Mouse (Mus musculus): ENCODE measurements around the gene Ndst2.
"Not testable (repeated sequence)": the region's sequence is repeated elsewhere in the genome, so short reads cannot be mapped to it uniquely, and the experiment has no call there.

Ndst2 gene

GRCm38 (mm10) chr14:20738511-20738910 lies 4.1 kb upstream of the Ndst2 start:
- no peak for DNase-seq (ENCODE audit: low spot score)

DNA sequence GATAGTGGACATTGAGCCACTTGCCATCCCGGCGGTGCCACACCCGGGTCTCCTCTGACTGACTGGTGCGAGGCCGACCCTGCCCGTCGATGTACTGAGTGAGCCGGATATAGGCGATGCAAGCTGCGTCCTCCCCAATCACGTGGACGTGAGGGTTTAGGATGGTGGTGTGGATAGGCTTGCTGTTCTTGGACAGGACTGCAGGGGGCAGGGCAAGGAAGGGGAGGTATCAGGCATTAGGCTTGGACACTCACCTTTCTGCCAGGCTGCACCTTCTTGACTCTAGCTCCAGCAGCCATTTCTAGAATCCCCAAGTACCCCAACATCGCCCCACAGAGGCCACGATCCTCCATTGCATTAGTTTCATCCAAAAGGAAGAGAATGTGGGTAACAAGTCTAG lies 2.9 kb upstream of the Ndst2 start:
- DNase-seq (ENCODE audit: low spot score), result no peak

DNA sequence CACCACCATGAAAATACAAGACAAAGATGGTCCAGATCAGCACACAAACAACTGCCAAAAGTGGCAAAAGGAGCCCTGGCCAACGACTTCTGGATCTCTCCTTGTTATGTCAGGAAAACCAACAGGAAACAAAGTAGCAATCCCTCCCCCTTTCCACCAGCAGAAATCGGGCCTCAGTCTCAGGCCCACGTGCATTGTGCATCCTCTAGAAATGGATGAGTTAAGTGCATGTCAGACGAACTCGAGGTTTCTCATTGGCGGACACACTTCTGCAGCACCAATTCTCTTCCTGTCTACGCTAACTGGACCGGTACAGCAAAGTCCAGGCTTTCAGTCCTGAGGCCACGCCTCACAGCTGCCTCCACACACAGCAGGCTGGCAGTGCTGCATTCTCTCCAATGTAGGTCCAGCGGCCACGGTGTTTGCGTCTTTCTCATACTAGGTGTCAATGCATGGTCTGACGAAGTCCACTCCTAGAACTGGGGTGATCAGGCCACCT lies 1.6 kb upstream of the Ndst2 start:
- no peak for DNase-seq (ENCODE audit: low spot score)

DNA sequence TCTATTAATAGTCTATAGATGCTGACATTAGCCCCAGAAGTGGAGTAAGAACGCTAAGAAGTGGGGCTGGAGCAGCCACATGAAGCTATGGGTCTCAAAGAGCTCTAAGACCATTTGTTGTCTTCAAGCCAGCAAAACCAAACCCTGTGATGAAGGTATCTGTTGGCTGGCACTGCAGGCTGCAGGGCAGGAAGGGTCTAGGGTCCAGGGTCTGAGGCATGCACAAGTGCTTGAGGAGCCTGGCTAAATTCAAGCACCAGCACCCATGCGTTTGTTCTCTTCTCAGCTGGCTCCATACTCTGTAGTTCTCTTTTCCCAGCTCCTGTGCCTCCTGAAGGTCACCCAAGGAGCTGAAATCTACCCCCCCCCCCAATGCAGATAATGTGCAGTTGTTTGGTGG lies 690 bp upstream of the Ndst2 start:
- DNase-seq (ENCODE audit: low spot score), result no peak

DNA sequence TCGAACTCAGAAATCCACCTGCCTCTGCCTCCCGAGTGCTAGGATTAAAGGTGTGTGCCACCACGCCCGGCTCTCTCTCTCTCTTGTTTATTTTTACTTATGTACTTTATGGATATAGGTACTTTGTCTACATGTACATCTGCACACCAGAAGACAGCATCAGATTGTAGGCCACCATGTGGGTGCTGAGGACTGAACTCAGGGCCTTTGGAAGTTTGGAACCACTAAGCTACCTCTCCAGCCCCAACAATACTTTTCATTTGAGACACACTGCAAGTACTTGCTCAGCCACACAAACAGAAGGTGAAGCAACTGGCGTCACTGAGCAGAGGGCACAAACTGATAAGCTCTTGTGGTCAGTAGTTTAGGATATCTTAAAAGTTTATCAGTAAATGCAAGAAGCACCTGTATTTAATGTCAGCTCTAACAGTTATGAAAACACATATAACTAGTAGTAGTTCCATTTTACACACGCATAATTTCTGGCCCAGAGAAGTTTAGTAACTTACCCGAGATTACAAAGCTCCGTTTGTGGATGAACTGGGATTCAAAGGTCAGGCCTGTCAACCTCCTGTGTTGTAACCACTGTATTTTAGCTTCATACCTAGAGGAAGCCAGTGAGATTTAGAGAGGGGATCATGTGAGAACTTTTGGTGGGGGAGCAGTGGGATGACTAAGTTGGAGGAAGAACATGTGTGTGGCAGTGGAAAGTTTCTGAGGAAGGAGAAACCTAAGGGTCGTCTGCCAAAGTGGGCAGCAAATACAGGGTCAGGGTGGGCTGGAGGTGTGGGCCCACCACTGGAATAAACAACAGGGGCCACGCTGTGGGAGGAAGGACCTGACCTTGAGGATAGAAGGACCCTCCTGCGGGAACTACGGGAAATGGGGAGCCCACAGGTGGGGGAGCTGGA lies 1.1 kb downstream of the Ndst2 start:
- DNase-seq (ENCODE audit: low spot score), result no peak

DNA sequence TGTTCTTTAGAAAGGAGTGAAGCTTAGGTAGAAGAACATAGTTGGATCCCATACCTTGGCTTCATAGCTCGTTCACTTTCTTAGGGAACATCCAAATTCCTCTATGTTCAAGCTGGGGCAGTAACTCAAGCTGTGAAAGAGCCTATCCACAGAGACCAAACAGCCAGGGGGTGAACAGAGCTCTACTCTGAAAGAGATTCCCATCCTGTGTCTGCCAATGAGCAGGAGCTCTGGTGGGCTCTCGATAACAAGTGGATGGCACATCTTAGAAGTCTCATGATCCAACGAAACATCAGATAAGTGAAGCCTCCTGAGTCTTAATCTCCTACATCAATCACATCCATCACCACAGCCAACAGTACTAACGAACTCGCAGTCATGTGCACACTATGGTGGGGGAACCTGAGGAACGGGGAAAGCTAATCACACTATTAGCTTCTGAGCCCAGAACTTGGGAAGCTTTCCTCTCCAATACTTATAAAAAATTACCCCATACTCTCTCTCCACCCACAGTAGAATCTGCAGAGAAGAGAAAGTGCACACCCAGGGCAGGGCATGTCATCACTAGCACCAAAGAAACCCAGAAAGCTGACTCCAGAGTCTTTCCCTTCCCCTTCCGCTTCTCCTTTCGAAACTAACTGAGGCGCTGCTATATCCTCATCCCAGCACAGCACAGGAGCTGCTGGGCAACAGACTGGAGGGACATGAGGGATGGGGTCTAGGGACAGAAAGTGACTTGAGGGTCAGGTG lies 3.3 kb downstream of the Ndst2 start:
- no peak for DNase-seq (ENCODE audit: low spot score)

- no peak for DNase-seq (ENCODE audit: low spot score)
These were observed 4.5 kb downstream of the Ndst2 start for GRCm38 (mm10) chr14:20729871-20730270.

GRCm38 (mm10) chr14:20725660-20726339 lies 8.6 kb downstream of the Ndst2 start:
- DNase-seq (ENCODE audit: low spot score), result no peak

GRCm38 (mm10) chr14:20724043-20724442 lies 10.3 kb downstream of the Ndst2 start:
- no peak for DNase-seq (ENCODE audit: low spot score)

GRCm38 (mm10) chr14:20723006-20723405 lies 11.4 kb downstream of the Ndst2 start:
- no peak for DNase-seq (ENCODE audit: low spot score)

DNA sequence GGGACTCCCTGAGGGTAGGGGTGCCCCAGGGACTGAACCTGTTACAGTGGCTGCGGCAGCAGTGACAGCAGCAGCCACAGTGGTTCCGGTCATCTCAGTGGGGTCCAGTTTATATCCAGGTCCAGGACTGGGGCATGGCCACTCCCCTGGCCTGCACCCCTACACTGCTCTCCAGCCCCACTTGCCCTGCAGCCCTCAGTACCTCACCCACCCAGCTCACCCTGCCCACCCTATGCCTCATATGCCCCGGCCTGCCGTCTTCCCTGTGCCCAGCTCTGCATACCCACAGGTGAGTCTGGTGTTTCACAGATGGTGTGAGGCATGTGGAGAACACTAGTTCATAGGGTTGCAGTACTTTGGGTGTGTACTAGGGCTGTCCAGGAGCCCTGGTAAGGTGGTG lies 13.0 kb downstream of the Ndst2 start:
- no peak for DNase-seq (ENCODE audit: low spot score)

GRCm38 (mm10) chr14:20719767-20720166 lies 14.6 kb downstream of the Ndst2 start:
- DNase-seq (ENCODE audit: low spot score), result no peak

GRCm38 (mm10) chr14:20718443-20718842 lies 15.9 kb downstream of the Ndst2 start:
- no peak for DNase-seq (ENCODE audit: low spot score)

- no peak for DNase-seq (ENCODE audit: low spot score)
These were observed 20.5 kb downstream of the Ndst2 start for GRCm38 (mm10) chr14:20713832-20714231.

GRCm38 (mm10) chr14:20708239-20708638 lies 26.1 kb downstream of the Ndst2 start:
- no peak for DNase-seq (ENCODE audit: low spot score)

DNA sequence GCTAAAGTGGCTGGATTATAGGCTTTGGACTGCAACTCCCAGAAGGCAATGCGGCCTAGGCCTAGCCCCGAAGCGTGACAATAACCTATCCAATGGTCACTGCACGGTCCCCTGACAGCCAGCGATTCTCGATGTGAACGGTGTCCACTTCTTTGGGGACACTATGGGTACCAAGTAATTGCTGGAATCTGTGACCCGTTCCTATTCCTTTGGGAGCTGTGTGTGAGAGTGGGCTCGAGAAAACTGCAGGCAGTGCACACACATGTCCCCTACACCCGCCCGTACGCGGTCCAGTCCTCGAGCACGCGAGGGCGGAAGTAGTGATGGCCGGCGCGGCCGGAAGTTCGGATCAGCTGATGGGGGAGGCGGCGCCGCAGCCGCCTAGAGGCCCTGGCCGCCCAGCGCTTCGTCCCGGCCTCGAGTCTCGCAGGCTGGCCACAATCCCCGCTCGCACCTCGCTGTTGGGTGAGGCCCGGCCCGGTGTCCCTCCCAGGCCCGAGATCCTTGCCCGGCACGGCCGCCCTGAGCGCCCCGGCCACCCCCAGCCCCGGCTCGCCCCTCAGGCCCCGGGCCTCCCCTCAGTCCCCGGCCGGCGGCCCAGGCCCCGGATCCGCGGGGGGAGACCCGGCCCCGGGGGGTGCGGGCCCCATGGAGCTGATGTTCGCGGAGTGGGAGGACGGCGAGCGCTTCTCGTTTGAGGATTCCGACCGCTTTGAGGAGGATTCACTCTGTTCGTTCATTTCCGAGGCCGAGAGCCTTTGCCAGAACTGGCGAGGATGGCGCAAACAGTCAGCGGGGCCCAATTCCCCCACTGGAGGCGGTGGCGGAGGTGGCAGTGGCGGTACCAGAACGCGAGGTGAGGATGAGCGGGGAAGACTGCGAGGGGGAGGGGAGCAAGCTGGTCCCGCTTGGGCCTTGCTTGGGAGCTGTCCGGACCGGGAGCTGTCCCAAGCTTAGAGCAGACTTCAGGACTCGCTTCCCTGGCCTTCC lies 26.9 kb downstream of the Ndst2 start, which contains the start of gene Zswim8:
Zswim8 (plus strand) TSS at position 352 of the 990 bp plus-strand sequence.
- DNase-seq (ENCODE audit: low spot score), result peak; percentile 77

- not testable (repeated sequence) for DNase-seq (ENCODE audit: low spot score)
These were observed 30.9 kb downstream of the Ndst2 start for GRCm38 (mm10) chr14:20703461-20703860.

DNA sequence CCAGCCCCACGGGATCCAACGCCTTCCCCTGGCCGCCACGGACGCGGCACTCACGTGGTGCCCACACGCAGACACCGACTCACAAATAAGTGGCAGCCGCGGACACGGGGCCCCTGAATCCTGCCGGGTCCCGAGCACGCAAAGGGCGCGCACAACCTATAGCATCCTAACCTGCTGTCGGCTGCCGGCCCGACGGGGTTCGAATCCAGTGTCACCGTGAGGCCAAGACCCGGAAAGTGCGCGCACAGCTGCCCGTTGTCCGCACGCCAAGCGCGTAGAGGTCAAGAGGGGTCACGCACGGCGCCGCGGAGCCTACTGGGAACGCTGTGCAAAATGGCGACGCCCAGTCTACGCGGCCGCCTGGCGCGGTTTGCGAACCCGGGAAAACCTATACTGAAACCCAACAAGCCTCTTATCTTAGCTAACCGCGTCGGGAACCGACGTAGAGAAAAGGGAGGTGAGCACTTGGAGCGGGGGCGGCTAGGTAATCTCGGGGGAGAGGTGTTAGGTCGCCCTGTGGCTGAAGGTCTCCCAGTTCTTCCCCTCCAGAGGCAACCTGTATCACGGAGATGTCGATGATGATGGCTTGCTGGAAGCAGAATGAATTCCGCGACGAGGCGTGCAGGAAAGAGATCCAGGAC lies 31.5 kb downstream of the Ndst2 start, which contains the start of gene Chchd1:
Chchd1 (plus strand) TSS at position 266 of the 641 bp plus-strand sequence.
- DNase-seq (ENCODE audit: low spot score), result peak; percentile 94

DNA sequence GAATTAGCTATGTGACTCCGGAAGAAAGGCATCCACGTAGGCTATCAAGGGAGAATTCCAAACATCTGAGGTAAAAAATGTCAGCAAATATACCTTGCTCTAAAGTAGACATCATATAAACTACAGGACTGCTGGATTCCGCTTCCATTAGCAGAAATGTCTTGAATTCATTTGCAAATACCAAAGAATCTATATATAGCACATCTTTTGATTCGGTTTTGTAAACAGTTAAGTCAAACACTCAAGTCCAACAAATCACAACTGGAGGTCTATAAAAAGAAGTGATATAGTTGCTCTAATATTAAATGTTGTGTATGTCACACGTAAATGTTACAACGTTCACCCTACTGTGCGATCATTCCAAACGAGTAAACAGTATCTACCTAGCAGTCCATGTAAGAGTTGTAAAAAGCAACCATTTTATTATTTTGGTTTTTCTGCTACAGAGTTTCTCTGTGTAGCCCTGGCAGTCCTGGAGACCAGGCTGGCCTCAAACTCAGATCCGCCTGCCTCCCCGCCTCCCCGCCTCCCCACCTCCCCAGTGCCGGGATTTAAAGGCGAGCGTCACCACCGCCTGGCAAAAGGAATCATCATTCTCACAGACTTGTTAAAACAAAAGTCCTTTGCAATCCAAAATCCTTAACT lies 32.1 kb downstream of the Ndst2 start:
- DNase-seq (ENCODE audit: low spot score), result no peak

GRCm38 (mm10) chr14:20701554-20701953 lies 32.8 kb downstream of the Ndst2 start:
- no peak for DNase-seq (ENCODE audit: low spot score)
